Mouse (Mus musculus) testis, adult 2 months (tissue): ENCODE results near the gene Rbms1.

Experiments used
- CTCF ChIP-seq: fragments of 200-500 bp; IDR thresholded peaks from 2 replicates; pipeline ENCODE4 v1.5.1; 2012; ENCODE audit warnings: low read depth, mild to moderate bottlenecking, inconsistent platforms, low read length, moderate library complexity; ENCODE audit not compliant: control insufficient read depth, insufficient read depth, insufficient replicate concordance
- POLR2A ChIP-seq: fragments of 200-500 bp; IDR thresholded peaks from 2 replicates; pipeline ENCODE4 v1.6.1; 2012; ENCODE audit warnings: low read depth, mild to moderate bottlenecking, inconsistent platforms, low read length, moderate library complexity; ENCODE audit not compliant: control insufficient read depth

- TF ChIP-seq CTCF = no peak
- TF ChIP-seq POLR2A = no peak
Observed at GRCm38 (mm10) chr2:60826406-60827151, 136.4 kb downstream of the Rbms1 start.
